Mouse (Mus musculus) embryonic facial prominence, embryonic 12.5 days (tissue): ENCODE measurements at regions not wholly inside any gene's neighbourhood (a gene's known extent, or its start where the extent isn't known, plus 50 kb on each side); places are given as distances from the start of the nearest gene placed in this dataset.

ENCODE experiments used
- ATAC-seq: fragments of 200-750 bp; cut with Nextera tagmentation; 2 replicates; pipeline ENCODE4 v1.8.0; 2017; ENCODE audit not compliant: insufficient number of reproducible peaks, insufficient read depth, low FRiP score, low TSS enrichment
- H3K27ac ChIP-seq: fragments of 300-500 bp; sonication (generic); 2 replicates; pipeline ENCODE4 v1.5.1; 2016; ENCODE audit warnings: mild to moderate bottlenecking
- H3K27me3 ChIP-seq: fragments of 300-500 bp; sonication (generic); 2 replicates; pipeline ENCODE4 v1.6.1; 2016; ENCODE audit warnings: mild to moderate bottlenecking, moderate library complexity
- H3K36me3 ChIP-seq: fragments of 300-500 bp; sonication (generic); 2 replicates; pipeline ENCODE4 v1.6.1; 2016; ENCODE audit warnings: mild to moderate bottlenecking
- H3K4me1 ChIP-seq: fragments of 300-500 bp; sonication (generic); 2 replicates; pipeline ENCODE4 v1.6.1; 2016
- H3K4me2 ChIP-seq: fragments of 300-500 bp; sonication (generic); replicated peaks from 2 replicates; pipeline ENCODE4 v1.6.1; 2016; ENCODE audit warnings: mild to moderate bottlenecking, moderate library complexity
- H3K4me3 ChIP-seq: fragments of 300-500 bp; sonication (generic); 2 replicates; pipeline ENCODE4 v1.5.1; 2016; ENCODE audit warnings: mild to moderate bottlenecking
- H3K9ac ChIP-seq: fragments of 300-500 bp; sonication (generic); 2 replicates; pipeline ENCODE4 v1.6.1; 2016; ENCODE audit warnings: mild to moderate bottlenecking, moderate library complexity
- H3K9me3 ChIP-seq: fragments of 300-500 bp; sonication (generic); 2 replicates; pipeline ENCODE4 v1.6.1; 2016; ENCODE audit warnings: mild to moderate bottlenecking, moderate library complexity
- WGBS: fragments of 180-500 bp; shearing (Covaris S2); methylation state at CpG from one replicate; pipeline ENCODE4 v1.1.7; 2016; 5-methylcytosine and 5-hydroxymethylcytosine counted together

GRCm38 (mm10) chr4:33740982-33741381 lies 183.4 kb upstream of the Cnr1 start:
- H3K4me1 ChIP-seq, result no peaks in the 10 kb centered on the region
- no peaks in the 10 kb centered on the region for H3K36me3 ChIP-seq
- no peaks in the 10 kb centered on the region for H3K27me3 ChIP-seq
- no peaks in the 10 kb centered on the region for H3K9me3 ChIP-seq
- no peak overlapping the region for H3K27ac ChIP-seq
- no peak for ATAC-seq
- H3K4me3 ChIP-seq, result no peak overlapping the region
- 86% methylated on average over 12 of the region's 12 CpGs for WGBS
- no peak overlapping the region for H3K9ac ChIP-seq
- H3K4me2 ChIP-seq, result no peak overlapping the region

- Histone ChIP-seq H3K9ac (no peak overlapping the region), H3K9me3 (no peaks in the 10 kb centered on the region), H3K27me3 (no peaks in the 10 kb centered on the region), H3K4me1 (no peaks in the 10 kb centered on the region), H3K4me2 (no peak overlapping the region), H3K4me3 (no peak overlapping the region), H3K27ac (no peak overlapping the region), H3K36me3 (no peaks in the 10 kb centered on the region)
- no peak for ATAC-seq
- 77% methylated on average over 3 of the region's 3 CpGs for WGBS
These were observed 179.2 kb upstream of the Cnr1 start for GRCm38 (mm10) chr4:33745180-33745579.

- H3K4me1 ChIP-seq, result no peaks in the 10 kb centered on the region
- no peak overlapping the region for H3K4me2 ChIP-seq
- ATAC-seq, result no peak
- no peaks in the 10 kb centered on the region for H3K36me3 ChIP-seq
- WGBS, result 71% methylated on average over 5 of the region's 5 CpGs
- H3K4me3 ChIP-seq, result no peak overlapping the region
- no peak overlapping the region for H3K27ac ChIP-seq
- no peaks in the 10 kb centered on the region for H3K9me3 ChIP-seq
- no peaks in the 10 kb centered on the region for H3K27me3 ChIP-seq
- H3K9ac ChIP-seq, result no peak overlapping the region
These were observed 177.0 kb upstream of the Cnr1 start for GRCm38 (mm10) chr4:33747316-33747895.

GRCm38 (mm10) chr4:33767721-33768120 lies 156.7 kb upstream of the Cnr1 start:
- Histone ChIP-seq H3K4me1 (no peaks in the 10 kb centered on the region), H3K9me3 (no peaks in the 10 kb centered on the region), H3K4me3 (no peak overlapping the region), H3K36me3 (no peaks in the 10 kb centered on the region), H3K27me3 (no peaks in the 10 kb centered on the region), H3K9ac (no peak overlapping the region), H3K4me2 (no peak overlapping the region), H3K27ac (no peak overlapping the region)
- WGBS, result 64% methylated on average over 2 of the region's 2 CpGs
- no peak for ATAC-seq

- H3K27ac ChIP-seq, result no peak overlapping the region
- ATAC-seq, result no peak
- WGBS, result 75% methylated on average over 4 of the region's 4 CpGs
- H3K4me1 ChIP-seq, result no peaks in the 10 kb centered on the region
- H3K4me3 ChIP-seq, result no peak overlapping the region
- no peaks in the 10 kb centered on the region for H3K27me3 ChIP-seq
- no peaks in the 10 kb centered on the region for H3K9me3 ChIP-seq
- no peaks in the 10 kb centered on the region for H3K36me3 ChIP-seq
- H3K9ac ChIP-seq, result no peak overlapping the region
- H3K4me2 ChIP-seq, result no peak overlapping the region
These were observed 138.4 kb upstream of the Cnr1 start for GRCm38 (mm10) chr4:33786027-33786426.

- H3K27me3 ChIP-seq, result no peaks in the 10 kb centered on the region
- H3K4me3 ChIP-seq, result no peak overlapping the region
- no peak overlapping the region for H3K9ac ChIP-seq
- no peak for ATAC-seq
- no peak overlapping the region for H3K27ac ChIP-seq
- 85% methylated on average over 4 of the region's 4 CpGs for WGBS
- H3K9me3 ChIP-seq, result no peaks in the 10 kb centered on the region
- no peaks in the 10 kb centered on the region for H3K4me1 ChIP-seq
- H3K4me2 ChIP-seq, result no peak overlapping the region
- H3K36me3 ChIP-seq, result no peaks in the 10 kb centered on the region
These were observed 137.4 kb upstream of the Cnr1 start for GRCm38 (mm10) chr4:33786958-33787357.

GRCm38 (mm10) chr4:33793398-33793797 lies 131.0 kb upstream of the Cnr1 start:
- no peak overlapping the region for H3K9ac ChIP-seq
- 90% methylated on average over 8 of the region's 8 CpGs for WGBS
- no peak for ATAC-seq
- no peak overlapping the region for H3K4me2 ChIP-seq
- no peak overlapping the region for H3K4me3 ChIP-seq
- no peaks in the 10 kb centered on the region for H3K27me3 ChIP-seq
- H3K9me3 ChIP-seq, result no peaks in the 10 kb centered on the region
- H3K27ac ChIP-seq, result no peak overlapping the region
- H3K4me1 ChIP-seq, result no peaks in the 10 kb centered on the region
- H3K36me3 ChIP-seq, result no peaks in the 10 kb centered on the region

GRCm38 (mm10) chr4:33795461-33795860 lies 128.9 kb upstream of the Cnr1 start:
- no peaks in the 10 kb centered on the region for H3K4me1 ChIP-seq
- WGBS, result 95% methylated on average over 3 of the region's 3 CpGs
- no peak overlapping the region for H3K4me2 ChIP-seq
- no peak overlapping the region for H3K9ac ChIP-seq
- H3K36me3 ChIP-seq, result no peaks in the 10 kb centered on the region
- no peak overlapping the region for H3K27ac ChIP-seq
- H3K4me3 ChIP-seq, result no peak overlapping the region
- H3K9me3 ChIP-seq, result no peaks in the 10 kb centered on the region
- no peaks in the 10 kb centered on the region for H3K27me3 ChIP-seq
- ATAC-seq, result no peak

GRCm38 (mm10) chr4:33797964-33798363 lies 126.4 kb upstream of the Cnr1 start:
- H3K27me3 ChIP-seq, result no peaks in the 10 kb centered on the region
- H3K4me2 ChIP-seq, result no peak overlapping the region
- ATAC-seq, result no peak
- no peaks in the 10 kb centered on the region for H3K4me1 ChIP-seq
- H3K4me3 ChIP-seq, result no peak overlapping the region
- 0 out of 2 replicates have a peak, but pooled peaks cover 7% of the 10 kb centered on the region for H3K9me3 ChIP-seq
- no peaks in the 10 kb centered on the region for H3K36me3 ChIP-seq
- WGBS, result 90% methylated on average over 4 of the region's 4 CpGs
- H3K27ac ChIP-seq, result no peak overlapping the region
- no peak overlapping the region for H3K9ac ChIP-seq

GRCm38 (mm10) chr4:33798654-33799053 lies 125.7 kb upstream of the Cnr1 start:
- ATAC-seq, result no peak
- Histone ChIP-seq H3K36me3 (no peaks in the 10 kb centered on the region), H3K9ac (no peak overlapping the region), H3K27ac (no peak overlapping the region), H3K4me2 (no peak overlapping the region), H3K9me3 (0 out of 2 replicates have a peak, but pooled peaks cover 7% of the 10 kb centered on the region), H3K4me1 (no peaks in the 10 kb centered on the region), H3K4me3 (no peak overlapping the region), H3K27me3 (no peaks in the 10 kb centered on the region)
- 87% methylated on average over 6 of the region's 6 CpGs for WGBS

GRCm38 (mm10) chr4:33799110-33799509 lies 125.3 kb upstream of the Cnr1 start:
- H3K4me3 ChIP-seq, result no peak overlapping the region
- no peak overlapping the region for H3K9ac ChIP-seq
- H3K27me3 ChIP-seq, result no peaks in the 10 kb centered on the region
- H3K36me3 ChIP-seq, result no peaks in the 10 kb centered on the region
- no peaks in the 10 kb centered on the region for H3K4me1 ChIP-seq
- H3K9me3 ChIP-seq, result 0 out of 2 replicates have a peak, but pooled peaks cover 7% of the 10 kb centered on the region
- no peak for ATAC-seq
- H3K27ac ChIP-seq, result no peak overlapping the region
- no peak overlapping the region for H3K4me2 ChIP-seq
- WGBS, result 49% methylated on average over 6 of the region's 6 CpGs

GRCm38 (mm10) chr4:33799831-33800230 lies 124.6 kb upstream of the Cnr1 start:
- no peaks in the 10 kb centered on the region for H3K4me1 ChIP-seq
- 0 out of 2 replicates have a peak, but pooled peaks cover 7% of the 10 kb centered on the region for H3K9me3 ChIP-seq
- no peak overlapping the region for H3K9ac ChIP-seq
- H3K36me3 ChIP-seq, result no peaks in the 10 kb centered on the region
- no peaks in the 10 kb centered on the region for H3K27me3 ChIP-seq
- no peak overlapping the region for H3K4me2 ChIP-seq
- no peak overlapping the region for H3K4me3 ChIP-seq
- WGBS, result 56% methylated on average over 1 of the region's 1 CpGs
- H3K27ac ChIP-seq, result no peak overlapping the region
- no peak for ATAC-seq

- Histone ChIP-seq H3K27ac (no peak overlapping the region), H3K9ac (no peak overlapping the region), H3K36me3 (no peaks in the 10 kb centered on the region), H3K4me3 (no peak overlapping the region), H3K9me3 (no peaks in the 10 kb centered on the region), H3K4me2 (no peak overlapping the region), H3K4me1 (no peaks in the 10 kb centered on the region), H3K27me3 (no peaks in the 10 kb centered on the region)
- ATAC-seq, result no peak
- WGBS, result 79% methylated on average over 1 of the region's 1 CpGs
These were observed 112.1 kb upstream of the Cnr1 start for GRCm38 (mm10) chr4:33812338-33812737.
